8 mouse cellular contexts compared by ENCODE assay signal in the genomic region with DNA sequence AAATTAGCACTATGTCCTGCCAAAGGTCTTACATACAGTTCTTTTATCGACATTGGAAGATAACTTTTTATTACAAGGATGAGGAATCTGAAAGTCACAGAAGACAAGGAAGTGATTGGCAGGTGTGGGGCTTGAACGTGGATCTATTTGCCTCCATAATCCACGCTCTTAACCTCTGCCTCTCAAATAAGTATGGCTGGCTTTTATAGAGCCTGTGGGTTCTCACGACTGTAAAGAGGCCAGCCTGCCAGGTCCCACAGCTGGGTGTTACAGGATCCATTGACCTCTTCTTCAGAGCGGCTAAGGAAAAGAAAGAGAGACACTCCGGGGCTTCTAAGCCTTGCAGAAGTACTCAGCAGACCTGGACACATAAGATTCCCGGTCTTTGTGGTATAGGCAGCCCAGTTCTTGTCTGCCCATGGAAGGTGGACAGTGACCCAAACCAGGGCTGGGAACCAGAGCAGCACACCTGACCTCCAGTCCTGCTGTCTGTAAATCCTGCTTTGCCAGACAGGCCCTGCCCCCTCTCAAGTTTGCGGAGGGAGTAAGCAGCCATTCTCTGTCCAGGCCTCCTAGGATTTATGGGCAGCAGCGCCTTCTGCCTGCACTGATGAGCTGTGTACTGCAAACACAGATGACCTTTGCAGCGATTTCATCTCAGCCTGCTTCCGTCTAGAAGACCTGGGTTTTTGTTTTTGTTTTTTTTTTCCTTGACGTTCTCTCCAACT.
A peak's percentile ranks its signal among the peaks of the same experiment; 100 is the strongest.
DNase-seq lines count a peak whose midpoint lies in the region; ATAC-seq and TF ChIP-seq lines count a peak whose summit lies in the region.

No protein-coding gene starts in this region.

- no peak; the same call in 1 of the 2 replicates for ATAC-seq in liver, embryonic 12.5 days

- no peak overlapping the region for H3K9ac ChIP-seq in liver, embryonic 12.5 days

- WGBS in liver, embryonic 12.5 days (ENCODE audit: insufficient replicate concordance): 55% methylated on average over 12 of the region's 12 CpGs
- WGBS in kidney, adult 2 months: 33% methylated on average over 12 of the region's 12 CpGs

- no peak overlapping the region for H3K27ac ChIP-seq in liver, embryonic 12.5 days
- H3K27ac ChIP-seq in embryonic fibroblast, embryonic 13.5 days (ENCODE audit: insufficient read depth, low read length): no peak overlapping the region
- no peak overlapping the region for H3K27ac ChIP-seq in kidney, adult 2 months (ENCODE audit: insufficient read depth, low read depth, low read length)

- no peak overlapping the region for H3K4me2 ChIP-seq in liver, embryonic 12.5 days

- no peaks in the 10 kb centered on the region for H3K9me3 ChIP-seq in liver, embryonic 12.5 days (replicated peaks)

- TF ChIP-seq POLR2A in embryonic fibroblast, embryonic 13.5 days (IDR thresholded peaks at IDR 0.05; ENCODE audit: low read depth, low read length): no peak
- TF ChIP-seq POLR2A in kidney, adult 2 months (IDR thresholded peaks at IDR 0.05; ENCODE audit: low read depth, low read length): no peak

- peak; percentile 33 for DNase-seq in liver
- DNase-seq in kidney, adult 2 months: peak; percentile 37
- DNase-seq in lung, postnatal 36 days: peak; percentile 11
- DNase-seq in Muller cell, postnatal 12 days (ENCODE audit: inconsistent ontology term): no peak
- no peak for DNase-seq in layer of hippocampus, adult 9-10 months (ENCODE audit: low spot score)
- no peak for DNase-seq in cerebellum, adult 11 months

- peak; percentile 18; the same call in 1 of the 2 replicates for TF ChIP-seq CTCF in embryonic fibroblast, embryonic 13.5 days (IDR thresholded peaks at IDR 0.05; ENCODE audit: borderline replicate concordance, insufficient read depth, low read length)
- TF ChIP-seq CTCF in kidney, adult 2 months (conservative IDR thresholded peaks at IDR 0.05; ENCODE audit: insufficient read depth, insufficient read length, low read depth, low read length): peak; percentile 31; the same call in 1 of the 2 replicates

- no peak overlapping the region for H3K4me3 ChIP-seq in liver, embryonic 12.5 days
- H3K4me3 ChIP-seq in embryonic fibroblast, embryonic 13.5 days (ENCODE audit: insufficient read depth, low read length): no peak overlapping the region
- no peak overlapping the region for H3K4me3 ChIP-seq in kidney, adult 2 months (ENCODE audit: insufficient read depth, low read depth, low read length)

- no peaks in the 10 kb centered on the region for H3K36me3 ChIP-seq in liver, embryonic 12.5 days
- no peaks in the 10 kb centered on the region for H3K36me3 ChIP-seq in kidney, adult 2 months (ENCODE audit: control insufficient read depth, insufficient read depth, low read length)

- peaks cover 8% of the 10 kb centered on the region; the same call in 1 of the 2 replicates for H3K4me1 ChIP-seq in liver, embryonic 12.5 days
- no peaks in the 10 kb centered on the region for H3K4me1 ChIP-seq in embryonic fibroblast, embryonic 13.5 days (ENCODE audit: control insufficient read depth, insufficient read depth, low read length)
- H3K4me1 ChIP-seq in kidney, adult 2 months (ENCODE audit: control insufficient read depth, insufficient read depth, low read length): peaks cover 8% of the 10 kb centered on the region; the same call in 1 of the 2 replicates

- no peaks in the 10 kb centered on the region for H3K27me3 ChIP-seq in liver, embryonic 12.5 days (replicated peaks)
- H3K27me3 ChIP-seq in kidney, adult 2 months (replicated peaks; ENCODE audit: control insufficient read depth, insufficient read depth, low read length): no peaks in the 10 kb centered on the region

Comparison
In these comparisons a context has a peak if more than half of its experiments do, and no peak if none do; other contexts are left out.
1. DNase-seq: peak in liver (single experiment), kidney, adult 2 months (single experiment) and lung, postnatal 36 days (single experiment); none in Muller cell, postnatal 12 days (single experiment), layer of hippocampus, adult 9-10 months (single experiment) and cerebellum, adult 11 months (single experiment).